Mouse (Mus musculus) bone marrow macrophage, adult 2 months (primary cell): ENCODE data around the gene Htra2. TPM values are rescaled to one million over a fixed set of nuclear protein-coding genes. Genes with fewer than 3 reads are reported as not detected.

Source experiments
- H3K27ac ChIP-seq: 2 replicates; pipeline ENCODE4 v1.5.1; 2012; ENCODE audit warnings: low read depth, low read length; ENCODE audit not compliant: insufficient read depth
- H3K4me1 ChIP-seq: 2 replicates; pipeline ENCODE4 v1.6.1; 2012; ENCODE audit warnings: low read length; ENCODE audit not compliant: control insufficient read depth, insufficient read depth
- H3K4me3 ChIP-seq: 2 replicates; pipeline ENCODE4 v1.5.1; 2012; ENCODE audit warnings: mild to moderate bottlenecking, low read length, moderate library complexity; ENCODE audit not compliant: insufficient read depth
- CTCF ChIP-seq: IDR thresholded peaks from 2 replicates; pipeline ENCODE4 v1.5.1; 2012; ENCODE audit warnings: low read depth, mild to moderate bottlenecking, low read length, moderate library complexity
- POLR2A ChIP-seq: IDR thresholded peaks from 2 replicates; pipeline ENCODE4 v1.6.1; 2012; ENCODE audit warnings: mild to moderate bottlenecking, low read depth, low read length, borderline replicate concordance
- polyA plus RNA-seq: library from polyadenylated mRNA; stranded (reverse); fragments of >200 nt; gene quantifications from 2 replicates; pipeline ENCODE4 v1.2.4, GENCODE M21; 2012; ENCODE audit not compliant: missing spikeins, insufficient read depth, insufficient read length

Gene Htra2
- polyA plus RNA-seq, 1 experiment = 90.8 TPM

- Histone ChIP-seq H3K27ac (no peak overlapping the region), H3K4me3 (0 out of 2 replicates have a peak overlapping the region, but pooled peaks have one; percentile 11), H3K4me1 (peaks cover 6% of the 10 kb centered on the region; the same call in 1 of the 2 replicates)
- no peak for TF ChIP-seq POLR2A
- no peak for TF ChIP-seq CTCF
Observed at GRCm38 (mm10) chr6:83087205-83087925, 32.3 kb upstream of the Htra2 start.

DNA sequence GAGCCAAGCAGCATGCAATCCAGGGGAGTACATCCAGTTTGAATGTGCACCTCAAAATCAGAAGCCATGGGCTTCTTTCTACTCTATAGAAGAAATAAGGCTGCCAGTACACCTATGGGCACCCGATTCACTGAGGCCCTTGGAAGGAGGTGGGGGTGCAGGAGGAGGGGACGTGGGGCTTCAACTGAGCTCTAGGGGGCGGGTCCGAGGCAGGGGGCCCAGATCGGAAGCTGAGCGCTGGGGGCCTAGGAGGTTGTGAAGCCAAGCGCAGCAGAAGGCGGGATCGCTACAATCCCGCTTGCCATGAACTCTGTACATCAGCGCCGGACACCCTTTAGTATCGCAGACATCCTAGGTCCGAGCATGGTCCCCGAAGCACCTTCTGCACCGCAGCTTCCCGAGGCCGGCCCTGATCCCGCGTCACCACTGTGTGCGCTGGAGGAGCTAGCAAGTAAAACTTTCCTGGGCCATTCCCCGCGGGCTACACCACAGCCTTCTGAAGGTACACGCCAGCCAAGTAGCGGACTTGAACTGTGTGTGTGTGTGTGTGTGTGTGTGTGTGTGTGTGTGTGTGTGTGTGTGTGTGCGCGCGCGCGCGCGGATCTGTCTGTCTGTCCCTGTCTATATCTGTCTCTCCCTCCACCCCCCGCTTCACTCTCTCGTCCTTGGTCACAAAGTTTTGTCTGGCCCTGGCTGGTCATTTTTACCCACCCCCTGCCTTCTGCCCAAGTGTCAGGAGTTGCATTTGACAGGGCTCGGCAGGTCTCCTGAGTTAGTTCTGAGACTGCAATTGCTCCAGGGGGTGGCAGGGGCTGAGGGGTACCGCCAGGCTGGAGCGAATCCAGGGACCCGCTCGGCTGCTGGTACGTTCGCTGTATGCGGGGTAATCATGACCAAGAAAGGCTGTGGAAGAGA, 31.3 kb upstream of the Htra2 start, which contains the start of gene Lbx2:
TSS of gene Lbx2 (plus strand) at position 247 of the 915 bp plus-strand sequence.
- peak within 1 kb of the TSS; percentile 53 for H3K4me3 ChIP-seq
- TF ChIP-seq POLR2A = no peak
- TF ChIP-seq CTCF = no peak
- peaks cover 2% of the 10 kb centered on the region; the same call in 1 of the 2 replicates for H3K4me1 ChIP-seq
- H3K27ac ChIP-seq = no peak within 1 kb of the TSS

- TF ChIP-seq CTCF = no peak
- TF ChIP-seq POLR2A = no peak
- no peak overlapping the region for H3K27ac ChIP-seq
- H3K4me3 ChIP-seq = no peak overlapping the region
- peaks cover 2% of the 10 kb centered on the region; the same call in 1 of the 2 replicates for H3K4me1 ChIP-seq
Observed at GRCm38 (mm10) chr6:83084477-83084876, 29.4 kb upstream of the Htra2 start.

GRCm38 (mm10) chr6:83083497-83083896, 28.4 kb upstream of the Htra2 start:
- H3K27ac ChIP-seq = no peak overlapping the region
- peaks cover 6% of the 10 kb centered on the region; the same call in 1 of the 2 replicates for H3K4me1 ChIP-seq
- TF ChIP-seq CTCF = no peak
- TF ChIP-seq POLR2A = no peak
- no peak overlapping the region for H3K4me3 ChIP-seq

DNA sequence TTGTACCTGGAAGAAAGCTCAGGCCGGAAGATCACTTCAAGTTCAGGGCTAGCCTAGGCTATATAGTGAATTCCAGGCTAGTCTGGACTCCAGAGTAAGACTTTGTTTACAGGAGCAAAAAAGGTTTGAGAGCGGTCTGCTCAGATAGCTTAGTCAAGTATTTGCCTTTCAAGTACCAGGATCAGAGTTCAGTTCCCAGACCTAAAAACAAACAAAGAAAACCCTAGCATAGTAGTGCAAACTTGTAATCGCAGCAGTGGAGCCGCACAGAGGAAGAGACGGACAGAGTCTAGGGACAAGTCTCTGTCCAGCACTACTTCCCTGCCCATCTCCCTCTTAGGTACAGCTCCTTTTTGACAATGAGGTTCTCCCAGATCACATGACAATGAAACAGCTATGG, 25.1 kb upstream of the Htra2 start:
- TF ChIP-seq CTCF (no peak), POLR2A (no peak)
- no peak overlapping the region for H3K27ac ChIP-seq
- peaks cover 6% of the 10 kb centered on the region; the same call in 1 of the 2 replicates for H3K4me1 ChIP-seq
- H3K4me3 ChIP-seq = no peak overlapping the region

DNA sequence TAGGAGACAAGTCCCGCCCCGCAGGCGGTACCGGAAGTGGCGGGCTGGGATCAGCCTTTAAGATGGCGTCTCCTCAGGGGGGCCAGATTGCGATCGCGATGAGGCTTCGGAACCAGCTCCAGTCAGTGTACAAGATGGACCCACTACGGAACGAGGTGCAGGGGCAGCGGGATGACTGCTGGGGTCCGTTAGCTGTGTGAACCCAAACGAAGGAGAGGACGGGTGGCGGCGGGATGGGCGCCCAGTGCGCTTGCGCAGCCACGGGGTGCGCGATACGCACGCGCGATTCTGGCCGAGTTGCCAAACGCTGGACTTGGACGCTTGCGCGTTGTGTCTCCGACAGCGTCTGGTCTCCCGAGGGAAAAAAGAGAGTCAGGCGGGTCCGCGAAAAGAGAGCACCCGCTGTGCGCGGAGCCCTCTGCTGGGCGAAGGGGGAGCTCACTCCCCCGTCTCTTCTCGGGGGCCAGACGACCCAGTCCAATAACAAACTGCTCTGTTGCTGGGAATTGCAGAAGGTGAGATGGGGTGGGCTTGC, 23.3 kb upstream of the Htra2 start:
- Histone ChIP-seq H3K27ac (peak overlapping the region; percentile 65), H3K4me1 (peaks cover 6% of the 10 kb centered on the region; the same call in 1 of the 2 replicates), H3K4me3 (peak overlapping the region; percentile 69)
- TF ChIP-seq CTCF (0 out of 2 replicates have a peak, but pooled peaks have one; percentile 33), POLR2A (no peak)

- peak within 1 kb of the TSS; percentile 69 for H3K4me3 ChIP-seq
- peak within 1 kb of the TSS; percentile 65 for H3K27ac ChIP-seq
- TF ChIP-seq CTCF (no peak), POLR2A (no peak)
- peaks cover 6% of the 10 kb centered on the region; the same call in 1 of the 2 replicates for H3K4me1 ChIP-seq
Observed at GRCm38 (mm10) chr6:83077630-83078323, 22.7 kb upstream of the Htra2 start, which contains the start of gene Pcgf1. Pcgf1 (plus strand) TSS chr6:83077869.

DNA sequence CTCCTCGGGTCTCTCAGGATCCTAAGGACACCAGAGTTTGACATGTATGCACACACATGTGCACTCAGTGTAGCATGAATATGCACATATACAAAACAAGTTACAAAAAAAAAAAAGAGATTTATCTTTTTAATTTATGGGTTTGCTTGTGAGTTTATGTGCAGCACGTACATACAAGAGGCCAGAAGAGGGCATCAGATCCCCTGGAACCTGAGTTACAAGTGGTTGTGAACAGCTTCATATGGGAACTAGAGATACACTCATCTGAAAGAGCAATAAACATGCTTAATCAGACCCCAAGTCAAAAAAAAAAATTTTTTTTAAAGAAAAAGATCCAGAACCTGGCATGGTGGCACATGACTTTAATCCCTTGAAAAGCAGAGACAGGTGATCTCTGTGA, 19.9 kb upstream of the Htra2 start:
- TF ChIP-seq CTCF (no peak), POLR2A (no peak)
- Histone ChIP-seq H3K4me3 (no peak overlapping the region), H3K27ac (no peak overlapping the region), H3K4me1 (peaks cover 9% of the 10 kb centered on the region)

DNA sequence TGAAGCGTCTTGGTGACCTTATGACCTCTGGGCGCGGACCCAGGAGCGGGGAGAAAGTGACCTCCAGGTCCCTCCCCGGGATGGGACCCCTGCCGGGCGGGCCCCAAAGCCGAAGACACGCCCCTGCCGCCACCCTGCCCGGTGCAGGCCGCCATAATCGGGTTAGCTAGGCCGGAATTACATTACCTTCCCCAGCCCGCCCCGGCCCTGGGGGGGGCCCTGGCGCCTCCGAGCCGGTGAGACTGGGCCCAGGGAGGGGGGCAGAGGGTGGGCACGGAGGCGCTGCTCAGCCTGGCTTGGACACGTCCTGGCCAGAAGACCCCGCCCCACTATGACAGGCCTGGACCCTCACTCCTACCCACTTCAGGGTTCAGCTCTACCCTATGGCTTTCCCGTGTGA, 16.1 kb upstream of the Htra2 start:
- peak overlapping the region; percentile 27; the same call in 1 of the 2 replicates for H3K4me3 ChIP-seq
- TF ChIP-seq POLR2A (no peak), CTCF (no peak)

More for the DNA sequence above, 16.1 kb upstream of the Htra2 start:
- Histone ChIP-seq H3K27ac (no peak overlapping the region), H3K4me1 (peaks cover 3% of the 10 kb centered on the region; the same call in 1 of the 2 replicates)
